Mouse (Mus musculus) megakaryocyte, embryonic 14.5 days (primary cell): ENCODE measurements around the gene Bend3.

Experiments used
- FLI1 ChIP-seq: IDR thresholded peaks from 2 replicates; pipeline ENCODE4 v1.6.1; 2012; ENCODE audit warnings: low read length, inconsistent platforms, mixed read lengths
- GATA1 ChIP-seq: IDR thresholded peaks from 3 replicates; pipeline ENCODE4 v1.6.1; 2012; ENCODE audit warnings: mixed read lengths, low read length, inconsistent platforms, borderline replicate concordance

DNA sequence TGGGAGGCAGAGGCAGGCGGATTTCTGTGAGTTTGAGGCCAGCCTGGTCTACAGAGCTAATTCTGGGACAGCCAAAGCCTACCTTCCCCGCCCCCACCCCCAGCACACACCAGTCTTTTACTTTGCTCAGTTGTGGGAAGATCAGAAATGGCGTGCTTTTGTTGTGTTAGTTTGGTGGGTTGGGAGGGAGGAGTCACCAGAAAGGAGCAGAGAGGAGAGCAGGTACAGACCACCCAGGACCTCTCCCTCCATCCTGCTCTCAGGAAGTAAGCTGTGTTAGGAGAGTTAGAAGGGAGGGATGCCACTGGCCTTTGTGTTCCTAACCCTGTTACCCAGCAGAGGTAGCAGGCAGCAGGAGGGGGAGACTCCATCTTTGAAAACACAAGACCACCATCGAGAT lies 28.4 kb downstream of the Bend3 start:
- TF ChIP-seq GATA1, result no peak
- no peak for TF ChIP-seq FLI1
